Comparison of ENCODE assay signal across 13 mouse cellular contexts in genomic region chr15:8706613-8707012, GRCm38 (mm10). TPM values are rescaled to one million over a fixed set of nuclear protein-coding genes. Genes with fewer than 3 reads are reported as not detected.
DNase-seq lines count a peak whose midpoint lies in the region; ATAC-seq lines count a peak whose summit lies in the region.
"Had no signal": no experiment of that assay in that cellular context is flagged by ENCODE, and none has a peak within 500 bp of the region (broad histone marks: within the 10 kb centered on the region; RNA-seq: fewer than 3 reads in every experiment).

No protein-coding gene starts in this region.

- H3K4me3 ChIP-seq in hindbrain, embryonic 12.5 days: no peak overlapping the region
- H3K4me3 ChIP-seq in hindbrain, embryonic 10.5 days: no peak overlapping the region
- H3K4me3 ChIP-seq in neural tube, embryonic 13.5 days: 0 out of 2 replicates have a peak overlapping the region, but pooled peaks have one; percentile 9
- 0 out of 2 replicates have a peak overlapping the region, but pooled peaks have one; percentile 2 for H3K4me3 ChIP-seq in hindbrain, embryonic 15.5 days
- no peak overlapping the region for H3K4me3 ChIP-seq in kidney, embryonic 15.5 days (replicated peaks)

- H3K4me1 ChIP-seq in hindbrain, embryonic 12.5 days: peaks cover 7% of the 10 kb centered on the region; the same call in 1 of the 2 replicates
- peaks cover 10% of the 10 kb centered on the region for H3K4me1 ChIP-seq in hindbrain, embryonic 10.5 days (replicated peaks)
- peaks cover 29% of the 10 kb centered on the region for H3K4me1 ChIP-seq in neural tube, embryonic 13.5 days (replicated peaks)
- peaks cover 11% of the 10 kb centered on the region for H3K4me1 ChIP-seq in hindbrain, embryonic 15.5 days (replicated peaks)
- peaks cover 8% of the 10 kb centered on the region; the same call in 1 of the 2 replicates for H3K4me1 ChIP-seq in kidney, embryonic 15.5 days

- no peak for DNase-seq in hindbrain, embryonic 10.5 days (ENCODE audit: low spot score)
- no peak for DNase-seq in neural tube, embryonic 10.5 days (ENCODE audit: extremely low spot score, low spot score)
- no peak for DNase-seq in adrenal gland, adult 18-20 months (ENCODE audit: low spot score in 2 of 2)
- DNase-seq: gastrocnemius, postnatal 14 days; kidney, adult 2 months; kidney, postnatal 36 days; lung, adult 2 months; lung, postnatal 36 days; thymus, postnatal 14 days had no signal

- H3K9me3 ChIP-seq in hindbrain, embryonic 12.5 days (replicated peaks): no peaks in the 10 kb centered on the region
- no peaks in the 10 kb centered on the region for H3K9me3 ChIP-seq in hindbrain, embryonic 10.5 days
- H3K9me3 ChIP-seq in neural tube, embryonic 13.5 days: no peaks in the 10 kb centered on the region
- H3K9me3 ChIP-seq in hindbrain, embryonic 15.5 days: no peaks in the 10 kb centered on the region
- no peaks in the 10 kb centered on the region for H3K9me3 ChIP-seq in kidney, embryonic 15.5 days (replicated peaks)

- no peak overlapping the region for H3K9ac ChIP-seq in hindbrain, embryonic 12.5 days
- H3K9ac ChIP-seq in neural tube, embryonic 13.5 days: no peak overlapping the region
- H3K9ac ChIP-seq in hindbrain, embryonic 15.5 days: no peak overlapping the region
- no peak overlapping the region for H3K9ac ChIP-seq in kidney, embryonic 15.5 days

- H3K4me2 ChIP-seq in hindbrain, embryonic 12.5 days (replicated peaks): no peak overlapping the region
- peak overlapping the region; percentile 33 for H3K4me2 ChIP-seq in neural tube, embryonic 13.5 days
- peak overlapping the region; percentile 31 for H3K4me2 ChIP-seq in hindbrain, embryonic 15.5 days
- no peak overlapping the region for H3K4me2 ChIP-seq in kidney, embryonic 15.5 days

- H3K27me3 ChIP-seq in hindbrain, embryonic 12.5 days: no peaks in the 10 kb centered on the region
- peaks cover 15% of the 10 kb centered on the region for H3K27me3 ChIP-seq in hindbrain, embryonic 10.5 days (ENCODE audit: insufficient read depth, poor library complexity, severe bottlenecking)
- peaks cover 17% of the 10 kb centered on the region; the same call in 1 of the 2 replicates for H3K27me3 ChIP-seq in neural tube, embryonic 13.5 days
- H3K27me3 ChIP-seq in hindbrain, embryonic 15.5 days: 0 out of 2 replicates have a peak, but pooled peaks cover 2% of the 10 kb centered on the region
- H3K27me3 ChIP-seq in kidney, embryonic 15.5 days: 0 out of 2 replicates have a peak, but pooled peaks cover 8% of the 10 kb centered on the region

- no peaks in the 10 kb centered on the region for H3K36me3 ChIP-seq in hindbrain, embryonic 12.5 days
- H3K36me3 ChIP-seq in hindbrain, embryonic 10.5 days: 0 out of 2 replicates have a peak, but pooled peaks cover 15% of the 10 kb centered on the region
- H3K36me3 ChIP-seq in neural tube, embryonic 13.5 days: no peaks in the 10 kb centered on the region
- H3K36me3 ChIP-seq in hindbrain, embryonic 15.5 days: no peaks in the 10 kb centered on the region
- H3K36me3 ChIP-seq in kidney, embryonic 15.5 days: no peaks in the 10 kb centered on the region

- 81% methylated on average over 5 of the region's 5 CpGs for WGBS in hindbrain, embryonic 12.5 days
- WGBS in hindbrain, embryonic 10.5 days: 90% methylated on average over 5 of the region's 5 CpGs
- 82% methylated on average over 5 of the region's 5 CpGs for WGBS in neural tube, embryonic 13.5 days
- 53% methylated on average over 5 of the region's 5 CpGs for WGBS in hindbrain, embryonic 15.5 days
- WGBS in kidney, embryonic 15.5 days: 89% methylated on average over 5 of the region's 5 CpGs

- 0 out of 2 replicates have a peak overlapping the region, but pooled peaks have one; percentile 7 for H3K27ac ChIP-seq in hindbrain, embryonic 12.5 days
- no peak overlapping the region for H3K27ac ChIP-seq in hindbrain, embryonic 10.5 days
- peak overlapping the region; percentile 61 for H3K27ac ChIP-seq in neural tube, embryonic 13.5 days (replicated peaks)
- H3K27ac ChIP-seq in hindbrain, embryonic 15.5 days (replicated peaks): peak overlapping the region; percentile 72
- H3K27ac ChIP-seq in kidney, embryonic 15.5 days: no peak overlapping the region

- ATAC-seq in hindbrain, embryonic 12.5 days (ENCODE audit: low FRiP score): no peak
- no peak for ATAC-seq in neural tube, embryonic 13.5 days (ENCODE audit: low read depth)
- ATAC-seq in hindbrain, embryonic 15.5 days (ENCODE audit: low FRiP score, low read depth): no peak
- ATAC-seq in kidney, embryonic 15.5 days (replicated peaks; ENCODE audit: low FRiP score): no peak

RNA-seq across cellular contexts. Expression of gene Slc1a3, which starts 4.0 kb away (rescaled TPM):
- polyA plus RNA-seq in hindbrain, embryonic 12.5 days (2016; fragmentation: Nextera tagmentation; extraction: Ambion mirVana): 97.2 and 112 TPM in 2 replicates
- polyA plus RNA-seq in hindbrain, embryonic 10.5 days (2016; fragmentation: Nextera tagmentation; extraction: Ambion mirVana): 26.1 and 28.2 TPM in 2 replicates
- 155 and 156 TPM in 2 replicates for polyA plus RNA-seq in neural tube, embryonic 13.5 days (2015; fragmentation: Nextera tagmentation; extraction: Ambion mirVana)
- polyA plus RNA-seq in hindbrain, embryonic 15.5 days (2015; fragmentation: Nextera tagmentation; extraction: Ambion mirVana): 198 and 227 TPM in 2 replicates
- total RNA-seq in adrenal gland, adult 18-20 months (2021): 10 to 100 TPM; 17.7 to 32.8 TPM
- 16.6 and 17.8 TPM in 2 replicates for polyA plus RNA-seq in kidney, embryonic 15.5 days (2015; fragmentation: Nextera tagmentation; extraction: Ambion mirVana)

Comparison
In these comparisons a context has a peak if more than half of its experiments do, and no peak if none do; other contexts are left out.
1. H3K27ac ChIP-seq: peak in hindbrain, embryonic 12.5 days (single experiment), neural tube, embryonic 13.5 days (single experiment) and hindbrain, embryonic 15.5 days (single experiment); none in hindbrain, embryonic 10.5 days (single experiment) and kidney, embryonic 15.5 days (single experiment).
2. H3K4me2 ChIP-seq: peak in neural tube, embryonic 13.5 days (single experiment) and hindbrain, embryonic 15.5 days (single experiment); none in hindbrain, embryonic 12.5 days (single experiment) and kidney, embryonic 15.5 days (single experiment).
3. H3K4me3 ChIP-seq: peak in neural tube, embryonic 13.5 days (single experiment) and hindbrain, embryonic 15.5 days (single experiment); none in hindbrain, embryonic 12.5 days (single experiment), hindbrain, embryonic 10.5 days (single experiment) and kidney, embryonic 15.5 days (single experiment).